Mouse (Mus musculus) hindbrain, postnatal 0 days (tissue): ENCODE data around the gene Exog. TPM values are rescaled to one million over a fixed set of nuclear protein-coding genes. Genes with fewer than 3 reads are reported as not detected.
A peak's percentile ranks its signal among the peaks of the same experiment; 100 is the strongest.

Source experiments
- ATAC-seq: fragments of 200-750 bp; cut with Nextera tagmentation; 2 replicates; pipeline ENCODE4 v1.8.0; 2017; ENCODE audit warnings: mild to moderate bottlenecking, moderate TSS enrichment, moderate library complexity
- DNase-seq: peaks from one replicate; pipeline ENCODE4 v3.0.0-alpha.2; 2015; ENCODE audit warnings: low spot score
- H3K27ac ChIP-seq: fragments of 300-500 bp; sonication (generic); 2 replicates; pipeline ENCODE4 v1.5.1; 2014; ENCODE audit warnings: mild to moderate bottlenecking
- H3K27me3 ChIP-seq: fragments of 300-500 bp; sonication (generic); 2 replicates; pipeline ENCODE4 v1.6.1; 2014; ENCODE audit warnings: low read length, mixed read lengths; ENCODE audit not compliant: insufficient read depth
- H3K36me3 ChIP-seq: fragments of 300-500 bp; sonication (generic); 2 replicates; pipeline ENCODE4 v1.6.1; 2014; ENCODE audit warnings: low read length, mixed read lengths; ENCODE audit not compliant: insufficient read depth
- H3K4me1 ChIP-seq: fragments of 300-500 bp; sonication (generic); 2 replicates; pipeline ENCODE4 v1.6.1; 2014; ENCODE audit warnings: antibody characterized with exemption, low read length, mixed read lengths; ENCODE audit not compliant: insufficient read depth
- H3K4me2 ChIP-seq: fragments of 300-500 bp; sonication (generic); 2 replicates; pipeline ENCODE4 v1.6.1; 2014; ENCODE audit warnings: low read depth, mild to moderate bottlenecking, low read length, moderate library complexity, mixed read lengths
- H3K4me3 ChIP-seq: fragments of 300-500 bp; sonication (generic); 2 replicates; pipeline ENCODE4 v1.5.1; 2014; ENCODE audit warnings: low read length
- H3K9ac ChIP-seq: fragments of 300-500 bp; sonication (generic); replicated peaks from 2 replicates; pipeline ENCODE4 v1.6.1; 2014; ENCODE audit warnings: mild to moderate bottlenecking, low read length, moderate library complexity, mixed read lengths
- H3K9me3 ChIP-seq: fragments of 300-500 bp; sonication (generic); 2 replicates; pipeline ENCODE4 v1.6.1; 2016; ENCODE audit warnings: low read length, mixed read lengths
- CTCF ChIP-seq: IDR thresholded peaks from 2 replicates; pipeline ENCODE4 v1.5.1; 2016; ENCODE audit warnings: antibody characterized with exemption, control low read depth, low read depth
- WGBS: fragments of 180-500 bp; shearing (Covaris S2); extraction: QIAGEN DNeasy Blood & Tissue Kit; methylation state at CpG from one replicate; pipeline ENCODE4 v1.1.7; 2014; 5-methylcytosine and 5-hydroxymethylcytosine counted together
- polyA plus RNA-seq: library from polyadenylated mRNA; unstranded; fragments of >200 nt; fragmentation: Nextera tagmentation; extraction: Ambion mirVana; gene quantifications from 2 replicates; pipeline ENCODE4 v1.2.1, GENCODE M21; 2015
- total RNA-seq: library from RNA; depleted of rRNA; stranded (reverse); fragments of >200 nt; gene quantifications from 2 replicates; pipeline ENCODE4 v1.2.3, GENCODE M21; 2014; rRNA removed

The Exog gene
- total RNA-seq: 16.6 and 19.4 TPM in 2 replicates
- polyA plus RNA-seq: 30.1 and 30.6 TPM in 2 replicates

DNA sequence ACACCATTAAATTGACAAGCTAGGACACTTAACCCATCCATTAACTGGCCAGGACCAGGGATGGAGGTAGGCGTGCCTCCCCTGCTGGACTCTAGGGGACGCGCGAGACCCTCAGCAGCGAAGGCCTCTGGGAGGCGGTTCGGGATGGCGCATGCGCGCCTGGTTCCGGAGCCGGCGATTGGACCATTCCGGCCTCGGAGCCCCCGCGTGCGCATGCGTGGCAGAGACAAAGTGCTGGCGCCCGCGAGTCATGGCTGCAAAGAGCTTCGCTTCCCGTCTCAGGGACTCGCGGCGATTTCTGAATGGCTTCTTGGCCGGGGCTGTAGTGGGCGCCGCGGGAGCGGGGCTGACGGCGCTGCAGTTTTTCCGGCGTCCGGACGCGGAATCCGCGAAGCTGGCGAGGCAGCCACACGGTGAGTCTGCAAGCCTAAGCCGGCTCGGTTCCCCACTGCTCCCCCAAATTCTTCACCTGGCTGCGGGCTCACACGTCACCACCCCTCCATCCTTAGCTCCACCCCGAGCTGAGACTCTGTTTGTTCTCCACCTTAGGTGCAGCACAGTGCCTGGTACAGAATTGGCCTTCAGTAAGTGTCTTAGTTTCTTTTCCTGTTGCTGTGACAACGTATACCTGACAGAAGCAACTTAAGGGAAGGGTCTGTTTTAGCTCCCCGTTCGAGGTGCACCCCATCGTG, at the start of gene Exog:
Gene Exog, plus strand, starts transcription at position 206 of the 692 bp plus-strand sequence.
- TF ChIP-seq CTCF: peak; percentile 91
- WGBS: under 1% methylated on average over 51 of the region's 52 CpGs
- H3K4me1 ChIP-seq: peaks cover 5% of the 10 kb centered on the region; the same call in 1 of the 2 replicates

DNA sequence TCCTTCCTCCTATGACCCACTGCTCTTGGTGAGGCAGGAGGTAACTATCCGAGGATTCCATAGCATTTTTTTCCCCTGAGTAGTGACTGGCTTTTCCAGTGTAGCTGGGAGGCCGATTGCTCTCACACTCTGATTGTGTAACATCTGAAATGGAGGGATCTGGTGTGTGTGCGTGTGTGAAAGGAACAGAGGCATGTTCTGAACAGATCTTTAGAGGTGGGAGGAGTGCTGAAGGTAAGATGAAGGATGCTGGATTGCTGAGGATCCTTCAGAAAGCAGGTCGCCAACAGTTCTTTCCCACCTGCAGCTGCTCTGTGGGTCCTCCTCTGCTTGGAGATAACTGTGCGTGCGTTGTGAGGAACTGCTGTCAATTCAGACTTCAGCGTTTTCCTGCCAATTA, 43.4 kb upstream of the Exog start:
- Histone ChIP-seq H3K4me3 (peak overlapping the region; percentile 75), H3K4me2 (peak overlapping the region; percentile 77), H3K27ac (peak overlapping the region; percentile 99; the same call in 1 of the 2 replicates), H3K36me3 (no peaks in the 10 kb centered on the region), H3K27me3 (no peaks in the 10 kb centered on the region), H3K9ac (peak overlapping the region; percentile 100; the same call in 1 of the 2 replicates), H3K9me3 (no peaks in the 10 kb centered on the region), H3K4me1 (peaks cover 13% of the 10 kb centered on the region)
- no peak for DNase-seq
- ATAC-seq: no peak
- WGBS: 2% methylated on average over 7 of the region's 7 CpGs
- TF ChIP-seq CTCF: no peak

More for the DNA sequence above, at the start of gene Exog:
- Histone ChIP-seq H3K9ac (peak within 1 kb of the TSS; percentile 71), H3K27me3 (no peaks in the 10 kb centered on the region), H3K4me2 (peak within 1 kb of the TSS; percentile 71), H3K36me3 (peaks cover 21% of the 10 kb centered on the region), H3K9me3 (no peaks in the 10 kb centered on the region), H3K27ac (peak within 1 kb of the TSS; percentile 81), H3K4me3 (peak within 1 kb of the TSS; percentile 71)
- ATAC-seq: peak; percentile 96
- DNase-seq: peak; percentile 99

GRCm38 (mm10) chr9:119401801-119402214, 42.9 kb upstream of the Exog start, which contains the start of gene Acvr2b:
Gene Acvr2b, plus strand, starts transcription at chr9:119402118.
- H3K9ac ChIP-seq: peak within 1 kb of the TSS; percentile 100
- peak within 1 kb of the TSS; percentile 99 for H3K27ac ChIP-seq
- H3K27me3 ChIP-seq: no peaks in the 10 kb centered on the region
- peak; percentile 62 for TF ChIP-seq CTCF
- no peaks in the 10 kb centered on the region for H3K36me3 ChIP-seq
- WGBS: 0% methylated on average over 19 of the region's 32 CpGs
- peaks cover 13% of the 10 kb centered on the region for H3K4me1 ChIP-seq
- DNase-seq (peak; percentile 99), ATAC-seq (peak; percentile 96)
- H3K9me3 ChIP-seq: no peaks in the 10 kb centered on the region
- H3K4me2 ChIP-seq: peak within 1 kb of the TSS; percentile 77
- H3K4me3 ChIP-seq: peak within 1 kb of the TSS; percentile 75

DNA sequence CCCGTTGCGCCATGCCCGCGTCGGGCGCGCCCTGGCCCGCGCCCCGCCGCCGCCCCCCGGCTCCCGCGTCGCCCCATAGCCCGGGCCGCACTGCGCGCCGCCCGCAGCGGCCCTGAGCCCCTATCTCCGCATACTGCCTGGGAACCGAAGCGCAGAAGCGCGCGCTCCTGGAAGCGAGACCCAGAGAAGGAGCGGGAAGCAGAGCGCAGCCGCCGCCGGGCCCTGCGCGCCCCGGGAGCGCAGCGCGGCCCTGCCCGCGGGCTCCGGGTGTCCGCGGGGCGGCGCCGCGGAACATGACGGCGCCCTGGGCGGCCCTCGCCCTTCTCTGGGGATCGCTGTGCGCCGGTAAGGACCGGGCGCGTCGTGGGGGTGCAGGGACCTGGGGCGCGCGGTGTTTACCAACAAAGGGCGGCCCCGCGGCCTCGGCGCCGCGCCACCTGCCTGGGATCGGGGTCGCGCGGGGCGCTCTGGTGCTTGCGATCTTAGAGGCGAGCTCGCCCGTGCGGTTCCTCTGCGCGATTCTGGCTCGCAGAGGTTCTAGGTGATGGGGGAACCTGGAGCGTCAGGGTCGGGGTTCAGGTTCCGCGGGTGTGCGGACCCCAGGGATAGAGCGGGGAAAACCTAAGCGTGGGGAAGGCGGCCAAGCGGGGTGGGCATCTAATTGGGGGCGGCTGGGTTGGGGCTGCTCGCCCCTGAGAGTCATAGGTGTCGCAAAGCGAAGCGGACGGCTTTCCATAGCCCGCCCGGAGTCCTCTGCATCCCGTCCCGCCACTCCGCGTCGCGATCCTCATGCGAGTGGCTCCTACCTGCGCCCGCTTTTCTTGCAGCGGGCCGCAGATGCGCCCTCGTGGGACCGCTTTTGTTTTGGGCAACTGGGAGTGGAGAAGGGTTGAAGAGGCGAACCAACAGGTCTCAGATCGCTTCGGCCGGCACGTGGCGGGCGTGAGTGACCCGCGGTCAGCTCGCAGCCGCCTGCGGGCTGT, 42.2 kb upstream of the Exog start:
- H3K9ac ChIP-seq: peak overlapping the region; percentile 100
- peak; percentile 69 for DNase-seq
- H3K27me3 ChIP-seq: no peaks in the 10 kb centered on the region
- TF ChIP-seq CTCF: no peak
- H3K27ac ChIP-seq: peak overlapping the region; percentile 99
- H3K4me3 ChIP-seq: peak overlapping the region; percentile 75
- H3K4me1 ChIP-seq: peaks cover 13% of the 10 kb centered on the region
- H3K36me3 ChIP-seq: no peaks in the 10 kb centered on the region
- WGBS: under 1% methylated on average over 110 of the region's 127 CpGs
- H3K9me3 ChIP-seq: no peaks in the 10 kb centered on the region
- no peak for ATAC-seq
- peak overlapping the region; percentile 77 for H3K4me2 ChIP-seq

DNA sequence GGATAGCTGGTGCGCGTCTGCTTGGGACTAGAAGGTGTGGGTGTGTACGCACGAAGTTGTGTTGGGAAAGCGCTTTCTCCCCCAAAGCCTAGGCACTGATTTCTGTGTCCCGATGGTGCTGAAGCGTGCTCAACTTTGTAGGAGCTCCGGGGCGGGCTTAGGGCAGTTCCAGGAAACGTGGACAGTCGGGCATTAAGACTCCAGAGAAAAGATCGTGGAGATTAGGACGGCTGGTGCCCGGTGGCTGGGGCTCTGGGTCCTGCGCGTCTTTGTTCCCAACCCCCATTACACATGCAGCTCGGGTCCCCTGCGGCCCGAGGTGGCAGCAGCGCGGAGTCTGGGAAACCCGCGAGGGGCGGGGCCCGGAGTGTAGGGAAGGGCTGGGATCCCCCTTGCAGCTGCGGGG, 41.5 kb upstream of the Exog start:
- peak; percentile 79 for DNase-seq
- Histone ChIP-seq H3K4me3 (peak overlapping the region; percentile 75), H3K27me3 (no peaks in the 10 kb centered on the region), H3K4me1 (peaks cover 13% of the 10 kb centered on the region), H3K36me3 (no peaks in the 10 kb centered on the region), H3K9ac (peak overlapping the region; percentile 100), H3K9me3 (no peaks in the 10 kb centered on the region), H3K27ac (peak overlapping the region; percentile 99), H3K4me2 (peak overlapping the region; percentile 77)
- peak; percentile 25; the same call in 1 of the 2 replicates for ATAC-seq
- under 1% methylated on average over 26 of the region's 26 CpGs for WGBS
- no peak; the same call in 1 of the 2 replicates for TF ChIP-seq CTCF

- H3K27me3 ChIP-seq: no peaks in the 10 kb centered on the region
Measured at GRCm38 (mm10) chr9:119404090-119404489, 40.7 kb upstream of the Exog start.

More at GRCm38 (mm10) chr9:119404090-119404489, 40.7 kb upstream of the Exog start:
- no peak for DNase-seq
- no peaks in the 10 kb centered on the region for H3K36me3 ChIP-seq
- H3K9me3 ChIP-seq: no peaks in the 10 kb centered on the region
- H3K4me3 ChIP-seq: peak overlapping the region; percentile 75; the same call in 1 of the 2 replicates
- peaks cover 13% of the 10 kb centered on the region for H3K4me1 ChIP-seq
- no peak for TF ChIP-seq CTCF
- ATAC-seq: no peak
- H3K27ac ChIP-seq: no peak overlapping the region
- H3K9ac ChIP-seq: peak overlapping the region; percentile 100
- 51% methylated on average over 5 of the region's 5 CpGs for WGBS
- H3K4me2 ChIP-seq: peak overlapping the region; percentile 77
